Mouse (Mus musculus): Measurements from ENCODE around the gene Atxn2.

GRCm38 (mm10) chr5:121842665-121843118 lies 131.6 kb downstream of the Atxn2 start:
- TF ChIP-seq CTCF (IDR thresholded peaks at IDR 0.05; ENCODE audit: borderline replicate concordance, insufficient read depth, low read length) (peak; percentile 93), POLR2A (IDR thresholded peaks at IDR 0.05; ENCODE audit: low read depth, low read length) (no peak)

All from embryonic fibroblast, embryonic 13.5 days (primary cell).